Mouse (Mus musculus) midbrain, embryonic 11.5 days (tissue): ENCODE measurements around the gene Rfk. TPM values are rescaled to one million over a fixed set of nuclear protein-coding genes. Genes with fewer than 3 reads are reported as not detected.

Experiments
- ATAC-seq: fragments of 200-750 bp; cut with Nextera tagmentation; 2 replicates; pipeline ENCODE4 v1.8.0; 2017; ENCODE audit warnings: moderate TSS enrichment, moderate library complexity; ENCODE audit not compliant: low FRiP score
- DNase-seq: peaks from one replicate; pipeline ENCODE4 v3.0.0; 2015; ENCODE audit warnings: low spot score; ENCODE audit errors: missing footprints
- H3K27ac ChIP-seq: fragments of 300-500 bp; sonication (generic); 2 replicates; pipeline ENCODE4 v1.5.1; 2014; ENCODE audit warnings: low read depth, low read length
- H3K27me3 ChIP-seq: fragments of 300-500 bp; sonication (generic); 2 replicates; pipeline ENCODE4 v1.6.1; 2014; ENCODE audit warnings: mild to moderate bottlenecking, low read length, moderate library complexity, mixed read lengths; ENCODE audit not compliant: control insufficient read depth, insufficient read depth
- H3K36me3 ChIP-seq: fragments of 300-500 bp; sonication (generic); 2 replicates; pipeline ENCODE4 v1.6.1; 2014; ENCODE audit warnings: mild to moderate bottlenecking, low read length, moderate library complexity, mixed read lengths; ENCODE audit not compliant: control insufficient read depth, insufficient read depth
- H3K4me1 ChIP-seq: fragments of 300-500 bp; sonication (generic); 2 replicates; pipeline ENCODE4 v1.6.1; 2014; ENCODE audit warnings: low read length; ENCODE audit not compliant: control insufficient read depth, insufficient read depth
- H3K4me2 ChIP-seq: fragments of 300-500 bp; sonication (generic); 2 replicates; pipeline ENCODE4 v1.6.1; 2014; ENCODE audit warnings: mild to moderate bottlenecking, moderate library complexity
- H3K4me3 ChIP-seq: fragments of 300-500 bp; sonication (generic); 2 replicates; pipeline ENCODE4 v1.5.1; 2014; ENCODE audit warnings: low read depth, low read length
- H3K9ac ChIP-seq: fragments of 300-500 bp; sonication (generic); 2 replicates; pipeline ENCODE4 v1.6.1; 2014; ENCODE audit warnings: low read length
- H3K9me3 ChIP-seq: fragments of 300-500 bp; sonication (generic); 2 replicates; pipeline ENCODE4 v1.6.1; 2016; ENCODE audit warnings: low read length; ENCODE audit not compliant: control insufficient read depth
- WGBS: fragments of 180-500 bp; shearing (Covaris S2); extraction: QIAGEN DNeasy Blood & Tissue Kit; methylation state at CpG from one replicate; pipeline ENCODE4 v1.1.7; 2014; 5-methylcytosine and 5-hydroxymethylcytosine counted together
- polyA plus RNA-seq: library from polyadenylated mRNA; unstranded; fragments of >200 nt; fragmentation: Nextera tagmentation; extraction: Ambion mirVana; gene quantifications from 2 replicates; pipeline ENCODE4 v1.2.1, GENCODE M21; 2014

Rfk gene
- polyA plus RNA-seq, 1 experiment from 2014 or later = 70.4 TPM

GRCm38 (mm10) chr19:17396802-17397201 lies 3.0 kb downstream of the Rfk start:
- H3K4me3 ChIP-seq = no peak overlapping the region
- 84% methylated on average over 4 of the region's 4 CpGs for WGBS
- no peak overlapping the region for H3K27ac ChIP-seq
- H3K9me3 ChIP-seq = no peaks in the 10 kb centered on the region
- H3K36me3 ChIP-seq = 0 out of 2 replicates have a peak, but pooled peaks cover 2% of the 10 kb centered on the region
- H3K4me2 ChIP-seq = no peak overlapping the region
- no peak for ATAC-seq
- peaks cover 10% of the 10 kb centered on the region; the same call in 1 of the 2 replicates for H3K27me3 ChIP-seq
- H3K9ac ChIP-seq = no peak overlapping the region
- no peak for DNase-seq
- H3K4me1 ChIP-seq = peaks cover 2% of the 10 kb centered on the region; the same call in 1 of the 2 replicates

- no peak for DNase-seq
- H3K4me1 ChIP-seq = peaks cover 2% of the 10 kb centered on the region; the same call in 1 of the 2 replicates
- H3K36me3 ChIP-seq = 0 out of 2 replicates have a peak, but pooled peaks cover 2% of the 10 kb centered on the region
- H3K27me3 ChIP-seq = peaks cover 4% of the 10 kb centered on the region; the same call in 1 of the 2 replicates
- H3K27ac ChIP-seq = no peak overlapping the region
- no peaks in the 10 kb centered on the region for H3K9me3 ChIP-seq
- no peak overlapping the region for H3K4me3 ChIP-seq
- no peak overlapping the region for H3K4me2 ChIP-seq
- 83% methylated on average over 5 of the region's 5 CpGs for WGBS
- H3K9ac ChIP-seq = no peak overlapping the region
- ATAC-seq = no peak
Measured at GRCm38 (mm10) chr19:17397922-17398321, 4.1 kb downstream of the Rfk start.

DNA sequence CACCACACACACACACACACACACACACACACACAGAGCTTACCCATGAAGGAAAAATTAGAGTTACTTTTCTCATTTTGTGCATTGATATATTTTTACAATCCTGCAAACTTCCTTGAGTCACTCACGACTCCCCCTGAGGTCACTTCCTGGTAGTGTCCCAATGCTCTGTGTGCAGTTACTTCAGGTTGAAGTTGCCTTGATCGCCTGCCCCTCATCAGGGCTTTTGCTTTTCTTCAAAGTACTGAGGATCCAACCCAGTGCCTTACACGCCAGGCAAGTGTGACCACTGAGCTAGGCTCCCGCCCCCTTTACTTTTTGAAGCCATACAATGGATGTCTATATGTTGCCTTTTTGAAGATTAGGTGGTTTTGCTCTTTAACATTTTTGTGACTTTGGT lies 6.1 kb downstream of the Rfk start:
- Histone ChIP-seq H3K27me3 (no peaks in the 10 kb centered on the region), H3K9me3 (no peaks in the 10 kb centered on the region), H3K36me3 (0 out of 2 replicates have a peak, but pooled peaks cover 2% of the 10 kb centered on the region), H3K4me1 (no peaks in the 10 kb centered on the region), H3K4me3 (no peak overlapping the region), H3K4me2 (no peak overlapping the region), H3K9ac (no peak overlapping the region), H3K27ac (no peak overlapping the region)
- DNase-seq (no peak), ATAC-seq (no peak)
- 83% methylated on average over 4 of the region's 4 CpGs for WGBS

DNA sequence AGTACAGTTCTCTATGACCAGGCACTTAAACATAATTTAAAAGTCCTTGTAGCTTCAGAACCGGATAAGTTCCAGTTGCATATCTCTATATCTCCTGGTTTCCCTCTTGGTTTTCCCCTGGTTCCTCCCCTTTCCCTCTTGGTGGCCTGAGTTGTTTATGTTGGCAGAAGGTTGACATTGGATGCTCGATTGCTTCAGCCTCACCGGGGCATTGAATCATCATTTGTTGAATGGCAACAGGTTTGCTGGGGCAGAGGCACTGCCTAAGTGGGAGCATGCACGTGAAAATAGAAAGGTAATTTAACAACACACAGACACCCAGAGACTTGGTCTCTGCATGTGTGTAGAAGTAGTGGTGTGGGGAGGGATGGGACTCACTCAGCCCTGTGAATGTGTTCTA lies 6.7 kb downstream of the Rfk start:
- no peak overlapping the region for H3K27ac ChIP-seq

DNA sequence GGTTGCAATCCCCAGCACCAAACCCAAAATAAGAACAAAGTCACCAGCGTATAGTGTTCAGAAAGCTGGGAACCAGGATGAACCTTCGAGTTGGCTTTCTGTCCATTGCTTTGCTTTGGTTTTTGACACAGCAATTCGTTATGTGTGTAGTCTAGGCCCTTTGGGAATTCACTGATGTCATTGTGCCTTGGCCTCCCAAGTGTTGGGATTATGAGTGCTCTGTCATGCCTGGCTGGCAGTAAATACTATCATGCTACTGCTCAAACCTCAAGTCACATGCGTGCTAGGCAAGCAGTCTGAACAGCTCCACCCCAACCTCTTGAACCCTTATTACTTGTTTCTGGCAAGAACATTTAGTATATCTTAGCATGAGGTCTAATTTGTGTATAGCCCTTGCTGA lies 9.3 kb downstream of the Rfk start:
- no peaks in the 10 kb centered on the region for H3K9me3 ChIP-seq
- 84% methylated on average over 4 of the region's 4 CpGs for WGBS
- no peaks in the 10 kb centered on the region for H3K4me1 ChIP-seq
- H3K27me3 ChIP-seq = no peaks in the 10 kb centered on the region
- H3K9ac ChIP-seq = no peak overlapping the region
- no peak overlapping the region for H3K27ac ChIP-seq
- ATAC-seq (no peak), DNase-seq (no peak)
- H3K4me3 ChIP-seq = no peak overlapping the region
- 0 out of 2 replicates have a peak, but pooled peaks cover 2% of the 10 kb centered on the region for H3K36me3 ChIP-seq
- no peak overlapping the region for H3K4me2 ChIP-seq

More for the DNA sequence above, 6.7 kb downstream of the Rfk start:
- no peak for ATAC-seq
- WGBS = 95% methylated on average over 4 of the region's 4 CpGs
- Histone ChIP-seq H3K9me3 (no peaks in the 10 kb centered on the region), H3K36me3 (0 out of 2 replicates have a peak, but pooled peaks cover 2% of the 10 kb centered on the region), H3K4me1 (no peaks in the 10 kb centered on the region), H3K9ac (no peak overlapping the region), H3K4me3 (no peak overlapping the region), H3K4me2 (no peak overlapping the region), H3K27me3 (no peaks in the 10 kb centered on the region)
- DNase-seq = no peak

DNA sequence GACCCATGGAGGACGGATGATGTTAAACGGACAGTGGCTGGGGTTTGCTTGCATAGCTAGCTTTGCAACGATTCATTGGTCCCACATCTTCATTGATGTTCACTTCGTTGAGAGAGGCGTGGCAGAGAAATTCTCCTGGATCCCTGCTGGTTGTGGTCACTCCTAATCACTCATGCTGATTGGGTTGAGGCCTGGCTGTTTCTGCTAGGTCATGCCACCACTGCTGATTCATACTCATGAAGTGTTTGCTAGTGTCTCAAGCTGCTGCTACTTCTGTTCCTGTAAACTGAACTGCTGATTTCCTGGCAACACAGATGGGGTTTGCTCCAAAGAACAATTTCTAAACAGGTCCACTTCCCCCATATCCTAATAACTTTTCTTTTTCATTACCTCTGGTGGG lies 13.0 kb downstream of the Rfk start:
- Histone ChIP-seq H3K27ac (no peak overlapping the region), H3K4me1 (no peaks in the 10 kb centered on the region), H3K9ac (no peak overlapping the region), H3K4me2 (no peak overlapping the region), H3K4me3 (no peak overlapping the region), H3K9me3 (no peaks in the 10 kb centered on the region), H3K27me3 (no peaks in the 10 kb centered on the region), H3K36me3 (no peaks in the 10 kb centered on the region)
- ATAC-seq (no peak), DNase-seq (no peak)
- WGBS = 96% methylated on average over 5 of the region's 5 CpGs

GRCm38 (mm10) chr19:17408591-17408990 lies 14.7 kb downstream of the Rfk start:
- Histone ChIP-seq H3K36me3 (no peaks in the 10 kb centered on the region), H3K4me2 (no peak overlapping the region), H3K4me3 (no peak overlapping the region), H3K4me1 (no peaks in the 10 kb centered on the region), H3K27me3 (no peaks in the 10 kb centered on the region), H3K27ac (no peak overlapping the region), H3K9ac (no peak overlapping the region), H3K9me3 (no peaks in the 10 kb centered on the region)
- no peak for ATAC-seq
- DNase-seq = no peak

- Histone ChIP-seq H3K4me2 (no peak overlapping the region), H3K27me3 (no peaks in the 10 kb centered on the region), H3K36me3 (no peaks in the 10 kb centered on the region), H3K9me3 (no peaks in the 10 kb centered on the region), H3K4me1 (no peaks in the 10 kb centered on the region), H3K4me3 (no peak overlapping the region), H3K27ac (no peak overlapping the region), H3K9ac (no peak overlapping the region)
- DNase-seq = no peak
- ATAC-seq = no peak
- 63% methylated on average over 3 of the region's 3 CpGs for WGBS
Measured at GRCm38 (mm10) chr19:17409351-17409750, 15.5 kb downstream of the Rfk start.

DNA sequence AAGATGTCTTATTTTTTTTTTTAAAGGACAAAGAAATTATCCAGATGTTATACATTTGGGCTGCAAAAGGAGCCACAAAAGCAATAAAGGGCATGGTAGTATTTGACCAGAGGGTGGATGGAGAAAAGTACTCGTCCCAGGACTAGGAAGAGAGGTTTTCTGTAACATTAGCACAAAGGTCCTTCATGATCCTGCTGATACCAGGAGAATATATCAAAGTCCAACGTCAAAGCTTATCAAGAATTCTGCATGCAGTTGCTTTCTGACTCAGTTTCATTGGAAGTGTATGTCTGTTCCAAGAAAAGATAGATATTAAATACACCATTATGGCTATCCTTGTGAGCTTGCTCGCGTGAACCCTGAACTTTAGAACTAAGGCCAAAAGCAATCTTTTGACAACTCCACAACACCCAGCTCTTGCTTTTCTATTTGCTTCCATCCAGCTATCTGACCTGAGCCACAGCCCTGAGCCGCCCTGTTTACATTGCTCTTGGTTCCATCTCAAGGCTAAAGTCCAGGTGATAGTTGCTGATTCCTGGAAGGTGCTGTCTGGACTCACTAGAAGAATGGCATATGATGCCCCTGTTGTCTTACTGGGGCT lies 16.7 kb downstream of the Rfk start:
- Histone ChIP-seq H3K27me3 (no peaks in the 10 kb centered on the region), H3K27ac (no peak overlapping the region), H3K4me2 (no peak overlapping the region), H3K4me3 (no peak overlapping the region), H3K9me3 (no peaks in the 10 kb centered on the region), H3K4me1 (no peaks in the 10 kb centered on the region), H3K36me3 (no peaks in the 10 kb centered on the region), H3K9ac (no peak overlapping the region)
- ATAC-seq (no peak), DNase-seq (no peak)
- WGBS = 90% methylated on average over 5 of the region's 5 CpGs
